Mouse (Mus musculus): ENCODE measurements at regions not wholly inside any gene's neighbourhood (a gene's known extent, or its start where the extent isn't known, plus 50 kb on each side); places are given as distances from the start of the nearest gene placed in this dataset.

- no peak for TF ChIP-seq CTCF (IDR thresholded peaks at IDR 0.05; ENCODE audit: low read depth, low read length)
- no peak for TF ChIP-seq POLR2A (IDR thresholded peaks at IDR 0.05; ENCODE audit: insufficient read depth, low read length)
- TF ChIP-seq EP300 (IDR thresholded peaks at IDR 0.05; ENCODE audit: insufficient read depth, low read depth, low read length), result no peak
Observed at GRCm38 (mm10) chr2:72662396-72662795, 186.4 kb downstream of the Cdca7 start.
